Mouse (Mus musculus): ENCODE measurements at regions not wholly inside any gene's neighbourhood (a gene's known extent, or its start where the extent isn't known, plus 50 kb on each side); places are given as distances from the start of the nearest gene placed in this dataset.

DNA sequence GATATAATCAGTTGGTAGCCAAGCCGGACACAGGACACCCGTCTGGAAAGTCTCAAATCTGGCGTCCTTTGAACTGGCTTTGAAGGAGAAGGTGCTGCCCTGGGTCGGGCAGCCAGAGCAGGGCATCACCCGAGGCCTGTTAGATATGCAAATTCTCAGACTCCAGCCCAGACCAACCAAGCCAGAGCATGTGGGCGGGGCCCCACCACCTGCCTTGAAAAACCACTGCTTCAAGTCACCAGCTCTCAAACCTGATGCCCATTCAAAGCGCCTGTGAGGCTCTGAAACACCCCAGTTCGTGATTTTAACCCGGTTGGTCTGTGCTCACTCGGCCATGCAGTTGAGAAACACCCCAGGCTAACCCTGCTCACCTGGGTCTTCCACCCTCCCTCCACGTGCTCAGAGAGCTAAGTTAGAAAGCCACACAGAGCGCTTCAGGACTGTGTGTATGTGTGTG, 101.6 kb downstream of the Utp6 start:
- H3K4me2 ChIP-seq (ENCODE audit: low read length) = no peak overlapping the region
- H3K27me3 ChIP-seq (ENCODE audit: control insufficient read depth, insufficient read depth, low read length) = no peaks in the 10 kb centered on the region
- no peaks in the 10 kb centered on the region for H3K9me3 ChIP-seq (ENCODE audit: control insufficient read depth, low read length)
- no peaks in the 10 kb centered on the region for H3K36me3 ChIP-seq (ENCODE audit: control insufficient read depth, insufficient read depth, low read length)
- H3K27ac ChIP-seq (replicated peaks; ENCODE audit: low read depth, low read length) = no peak overlapping the region
- no peak overlapping the region for H3K4me3 ChIP-seq (replicated peaks; ENCODE audit: low read depth, low read length)
- no peak for DNase-seq
- no peak for ATAC-seq (ENCODE audit: low FRiP score, low TSS enrichment)
- WGBS = 19% methylated on average over 12 of the region's 12 CpGs
- no peaks in the 10 kb centered on the region for H3K4me1 ChIP-seq (ENCODE audit: control insufficient read depth, insufficient read depth, low read length)
- no peak overlapping the region for H3K9ac ChIP-seq (replicated peaks; ENCODE audit: low read length)

DNA sequence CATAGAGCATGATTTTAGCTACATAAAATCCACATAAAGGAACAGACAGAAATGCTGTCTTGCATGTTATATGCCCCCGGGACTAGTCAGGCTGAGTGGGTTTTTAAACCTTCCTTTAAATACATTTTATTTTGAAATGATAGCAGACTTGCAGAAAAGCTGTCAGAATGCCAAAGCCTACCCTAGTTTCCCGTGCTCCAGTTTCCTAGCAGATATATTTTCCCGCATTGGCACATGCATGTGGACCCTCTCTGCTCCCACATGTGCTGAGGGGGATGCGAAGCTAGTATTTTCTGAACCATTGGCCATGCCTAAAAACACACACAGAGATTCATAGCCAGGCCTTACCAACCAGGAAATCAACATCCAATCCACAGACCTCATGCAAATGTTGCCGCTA, 105.8 kb downstream of the Utp6 start:
- H3K27ac ChIP-seq (replicated peaks; ENCODE audit: low read depth, low read length) = no peak overlapping the region
- no peak overlapping the region for H3K9ac ChIP-seq (replicated peaks; ENCODE audit: low read length)
- no peaks in the 10 kb centered on the region for H3K36me3 ChIP-seq (ENCODE audit: control insufficient read depth, insufficient read depth, low read length)
- 86% methylated on average over 5 of the region's 5 CpGs for WGBS
- ATAC-seq (ENCODE audit: low FRiP score, low TSS enrichment) (no peak), DNase-seq (no peak)
- no peaks in the 10 kb centered on the region for H3K9me3 ChIP-seq (ENCODE audit: control insufficient read depth, low read length)
- no peak overlapping the region for H3K4me2 ChIP-seq (ENCODE audit: low read length)
- H3K4me3 ChIP-seq (replicated peaks; ENCODE audit: low read depth, low read length) = no peak overlapping the region
- no peaks in the 10 kb centered on the region for H3K4me1 ChIP-seq (ENCODE audit: control insufficient read depth, insufficient read depth, low read length)
- no peaks in the 10 kb centered on the region for H3K27me3 ChIP-seq (ENCODE audit: control insufficient read depth, insufficient read depth, low read length)

DNA sequence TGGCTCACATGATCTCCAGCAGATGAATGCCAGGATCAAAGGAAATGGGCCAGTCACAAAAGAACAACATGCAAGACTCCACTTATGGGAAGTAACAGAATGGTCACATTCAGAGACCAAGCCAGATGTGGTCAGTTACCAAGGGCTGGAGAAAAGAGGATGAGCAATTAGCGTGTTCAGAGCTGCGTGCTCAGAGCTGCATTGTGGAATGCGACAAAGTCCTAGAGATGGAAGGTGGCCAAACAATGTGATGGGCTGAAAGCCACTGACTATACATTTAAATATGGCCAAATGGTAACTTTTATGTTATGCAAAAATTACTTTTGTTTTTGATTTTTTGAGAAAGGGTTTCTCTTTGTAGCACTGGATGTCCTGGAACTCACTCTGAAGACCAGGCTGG, 112.6 kb downstream of the Utp6 start:
- Histone ChIP-seq H3K36me3 (ENCODE audit: control insufficient read depth, insufficient read depth, low read length) (no peaks in the 10 kb centered on the region), H3K4me2 (ENCODE audit: low read length) (no peak overlapping the region), H3K4me1 (ENCODE audit: control insufficient read depth, insufficient read depth, low read length) (no peaks in the 10 kb centered on the region), H3K27me3 (ENCODE audit: control insufficient read depth, insufficient read depth, low read length) (no peaks in the 10 kb centered on the region), H3K9ac (replicated peaks; ENCODE audit: low read length) (no peak overlapping the region), H3K27ac (replicated peaks; ENCODE audit: low read depth, low read length) (no peak overlapping the region), H3K4me3 (replicated peaks; ENCODE audit: low read depth, low read length) (no peak overlapping the region), H3K9me3 (ENCODE audit: control insufficient read depth, low read length) (no peaks in the 10 kb centered on the region)
- ATAC-seq (ENCODE audit: low FRiP score, low TSS enrichment) (no peak), DNase-seq (no peak)
- WGBS = 89% methylated on average over 3 of the region's 3 CpGs

DNA sequence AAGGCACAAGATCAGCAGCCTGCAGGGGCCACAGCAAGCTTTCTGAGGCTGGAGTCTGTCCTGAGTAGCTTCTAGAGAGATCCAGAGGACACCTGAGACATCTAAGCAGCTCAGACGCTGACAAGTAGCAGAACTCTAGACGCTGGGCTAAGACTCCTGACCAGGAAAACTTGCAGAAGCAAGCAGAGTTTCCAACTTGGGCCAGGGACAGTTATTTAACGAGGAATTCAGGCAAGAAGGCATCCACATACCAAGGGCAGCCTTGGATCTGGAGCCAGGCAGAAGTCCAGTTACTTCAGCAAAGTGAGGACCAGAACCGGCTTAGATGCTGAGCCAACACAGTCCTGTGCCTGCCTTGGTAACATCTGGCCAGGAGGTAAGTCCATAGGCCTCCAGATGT, 117.8 kb downstream of the Utp6 start:
- Histone ChIP-seq H3K9me3 (ENCODE audit: control insufficient read depth, low read length) (no peaks in the 10 kb centered on the region), H3K4me2 (ENCODE audit: low read length) (no peak overlapping the region), H3K27ac (replicated peaks; ENCODE audit: low read depth, low read length) (no peak overlapping the region), H3K9ac (replicated peaks; ENCODE audit: low read length) (no peak overlapping the region), H3K4me3 (replicated peaks; ENCODE audit: low read depth, low read length) (no peak overlapping the region), H3K4me1 (ENCODE audit: control insufficient read depth, insufficient read depth, low read length) (no peaks in the 10 kb centered on the region), H3K36me3 (ENCODE audit: control insufficient read depth, insufficient read depth, low read length) (no peaks in the 10 kb centered on the region), H3K27me3 (ENCODE audit: control insufficient read depth, insufficient read depth, low read length) (no peaks in the 10 kb centered on the region)
- no peak for DNase-seq
- WGBS = 90% methylated on average over 4 of the region's 4 CpGs
- ATAC-seq (ENCODE audit: low FRiP score, low TSS enrichment) = no peak

DNA sequence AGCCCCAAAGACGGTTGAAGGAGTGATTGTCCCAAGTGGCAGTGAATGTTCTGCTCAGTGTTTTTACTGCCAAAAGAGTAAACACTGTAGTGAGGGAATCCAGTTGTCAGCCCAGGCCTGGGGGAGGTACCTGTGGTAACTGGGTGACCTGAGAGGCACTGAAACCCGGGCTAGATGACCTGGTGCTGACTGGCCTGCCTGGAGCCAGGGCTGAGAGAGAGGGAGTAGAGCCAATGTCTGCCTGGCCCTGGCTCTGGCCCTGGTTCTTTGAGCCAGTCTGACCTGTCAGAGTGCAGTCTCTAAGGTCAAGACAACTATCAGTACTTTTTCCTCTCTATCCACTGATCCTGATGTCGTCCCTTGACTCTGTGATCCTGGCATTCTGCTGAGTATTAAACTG, 119.2 kb downstream of the Utp6 start:
- DNase-seq = no peak
- Histone ChIP-seq H3K4me2 (ENCODE audit: low read length) (no peak overlapping the region), H3K27me3 (ENCODE audit: control insufficient read depth, insufficient read depth, low read length) (no peaks in the 10 kb centered on the region), H3K9ac (replicated peaks; ENCODE audit: low read length) (no peak overlapping the region), H3K27ac (replicated peaks; ENCODE audit: low read depth, low read length) (no peak overlapping the region), H3K36me3 (ENCODE audit: control insufficient read depth, insufficient read depth, low read length) (no peaks in the 10 kb centered on the region), H3K4me1 (ENCODE audit: control insufficient read depth, insufficient read depth, low read length) (no peaks in the 10 kb centered on the region), H3K9me3 (ENCODE audit: control insufficient read depth, low read length) (no peaks in the 10 kb centered on the region), H3K4me3 (replicated peaks; ENCODE audit: low read depth, low read length) (no peak overlapping the region)
- ATAC-seq (ENCODE audit: low FRiP score, low TSS enrichment) = no peak
- WGBS = 67% methylated on average over 3 of the region's 3 CpGs

DNA sequence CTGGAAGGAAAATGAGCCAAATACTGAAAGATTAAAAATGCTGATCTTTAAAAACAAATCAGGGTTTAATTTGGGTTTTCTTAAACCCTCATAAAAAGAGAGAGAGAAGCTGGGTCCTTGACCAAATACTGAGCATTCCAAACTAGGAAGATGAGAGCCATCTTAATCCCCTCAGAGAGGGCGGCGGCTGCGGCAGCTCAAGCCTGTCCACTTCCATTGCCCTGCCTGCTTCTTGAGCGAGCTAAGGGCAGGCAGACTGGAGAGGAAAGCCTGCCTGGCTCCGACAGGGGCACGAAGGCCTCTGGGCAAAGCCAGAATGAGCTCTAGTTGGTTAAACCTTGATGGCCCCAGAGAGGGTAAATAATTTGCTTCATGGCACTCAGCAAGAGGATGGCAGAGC, 122.2 kb downstream of the Utp6 start:
- Histone ChIP-seq H3K4me3 (replicated peaks; ENCODE audit: low read depth, low read length) (no peak overlapping the region), H3K36me3 (ENCODE audit: control insufficient read depth, insufficient read depth, low read length) (no peaks in the 10 kb centered on the region), H3K27me3 (ENCODE audit: control insufficient read depth, insufficient read depth, low read length) (no peaks in the 10 kb centered on the region), H3K4me1 (ENCODE audit: control insufficient read depth, insufficient read depth, low read length) (no peaks in the 10 kb centered on the region), H3K27ac (replicated peaks; ENCODE audit: low read depth, low read length) (no peak overlapping the region), H3K4me2 (ENCODE audit: low read length) (no peak overlapping the region), H3K9ac (replicated peaks; ENCODE audit: low read length) (no peak overlapping the region), H3K9me3 (ENCODE audit: control insufficient read depth, low read length) (no peaks in the 10 kb centered on the region)
- DNase-seq (no peak), ATAC-seq (ENCODE audit: low FRiP score, low TSS enrichment) (no peak)
- 57% methylated on average over 6 of the region's 6 CpGs for WGBS

DNA sequence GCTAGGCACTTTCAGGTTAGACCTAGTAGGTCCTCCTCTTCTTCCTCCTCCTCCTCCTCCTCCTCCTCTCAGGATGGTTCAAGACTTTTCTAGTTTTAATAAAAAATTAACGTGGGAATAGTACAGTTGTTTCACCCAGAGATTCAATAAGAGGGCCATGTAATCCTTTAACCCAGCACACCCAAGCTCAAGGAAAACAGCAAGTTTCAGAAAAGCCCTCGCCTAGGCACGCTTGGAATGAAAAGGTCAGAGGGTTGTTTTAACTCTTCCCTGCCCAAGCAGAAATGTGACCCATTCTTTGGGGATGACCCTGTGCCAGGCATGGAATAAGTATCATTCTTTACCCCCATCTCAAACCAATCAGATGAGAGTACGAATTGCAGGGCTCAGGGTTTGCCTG, 124.1 kb downstream of the Utp6 start:
- H3K4me3 ChIP-seq (replicated peaks; ENCODE audit: low read depth, low read length) = no peak overlapping the region
- WGBS = 45% methylated on average over 4 of the region's 4 CpGs

DNA sequence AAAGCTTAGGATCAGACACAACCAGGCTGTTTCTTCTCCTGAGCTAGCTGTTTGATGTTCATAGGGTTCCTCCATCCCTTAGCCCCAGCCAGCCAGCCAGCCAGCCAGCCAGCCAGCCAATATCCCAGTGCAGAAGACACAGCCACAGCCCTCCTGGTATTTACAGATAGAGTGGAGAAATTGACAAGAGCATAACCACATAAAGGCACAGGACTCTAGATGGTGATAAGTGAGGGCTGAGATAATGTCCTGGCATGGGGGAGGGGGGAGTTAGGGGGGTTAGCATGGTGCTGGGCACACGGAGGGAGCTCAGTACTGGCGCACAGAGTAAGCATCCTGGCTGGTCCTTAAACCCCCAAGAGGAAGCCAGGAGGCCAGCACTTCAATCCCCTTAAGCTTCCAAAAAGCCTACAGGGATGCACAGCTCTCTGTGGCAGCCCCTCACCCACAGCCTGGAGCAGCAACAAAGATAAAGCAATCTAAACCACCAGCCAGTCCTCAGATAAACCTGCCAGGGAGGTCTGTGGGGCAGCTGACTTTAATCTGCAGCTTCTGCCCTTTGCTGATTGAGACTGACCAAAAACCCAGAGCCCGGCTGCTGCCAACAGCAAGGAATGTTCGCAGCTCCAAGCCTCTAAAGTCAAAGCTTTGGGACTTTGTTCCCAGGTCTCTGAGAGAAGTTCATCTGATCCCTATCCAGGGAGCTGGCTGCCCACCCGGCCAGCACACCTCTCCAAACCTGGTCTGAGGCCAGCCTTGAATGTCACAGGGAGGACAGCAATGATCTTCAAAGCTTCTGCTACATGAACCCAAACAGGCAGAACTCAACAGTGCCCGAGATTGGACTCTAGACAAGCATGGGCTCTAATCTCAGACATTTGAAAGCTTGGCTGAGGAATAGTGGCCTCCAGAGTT, 124.9 kb downstream of the Utp6 start:
- H3K36me3 ChIP-seq (ENCODE audit: control insufficient read depth, insufficient read depth, low read length) = no peaks in the 10 kb centered on the region

More for the DNA sequence above, 124.1 kb downstream of the Utp6 start:
- no peak for ATAC-seq (ENCODE audit: low FRiP score, low TSS enrichment)
- H3K4me1 ChIP-seq (ENCODE audit: control insufficient read depth, insufficient read depth, low read length) = no peaks in the 10 kb centered on the region
- DNase-seq = no peak
- no peak overlapping the region for H3K4me2 ChIP-seq (ENCODE audit: low read length)
- H3K36me3 ChIP-seq (ENCODE audit: control insufficient read depth, insufficient read depth, low read length) = no peaks in the 10 kb centered on the region
- no peaks in the 10 kb centered on the region for H3K9me3 ChIP-seq (ENCODE audit: control insufficient read depth, low read length)
- H3K27ac ChIP-seq (replicated peaks; ENCODE audit: low read depth, low read length) = no peak overlapping the region
- H3K27me3 ChIP-seq (ENCODE audit: control insufficient read depth, insufficient read depth, low read length) = no peaks in the 10 kb centered on the region
- no peak overlapping the region for H3K9ac ChIP-seq (replicated peaks; ENCODE audit: low read length)

DNA sequence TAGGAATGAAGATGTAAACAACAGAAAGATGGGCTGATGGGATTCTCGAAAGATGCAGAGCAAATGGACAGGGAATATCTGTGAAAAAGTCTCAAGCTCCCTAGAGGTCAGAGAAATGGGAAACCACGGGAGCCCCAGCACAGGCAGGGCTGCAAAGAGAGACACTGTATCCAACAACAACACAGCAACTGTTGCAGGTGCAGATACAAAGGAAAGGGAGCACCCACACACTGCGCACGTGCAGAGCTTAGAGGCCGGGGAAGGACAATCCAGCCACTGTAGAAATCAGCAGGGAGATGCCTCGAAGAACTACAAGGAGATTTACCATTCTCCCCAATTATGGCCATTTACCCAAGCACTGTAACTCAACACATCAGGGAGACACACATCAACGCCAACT, 126.3 kb downstream of the Utp6 start:
- no peaks in the 10 kb centered on the region for H3K9me3 ChIP-seq (ENCODE audit: control insufficient read depth, low read length)
- no peak overlapping the region for H3K4me3 ChIP-seq (replicated peaks; ENCODE audit: low read depth, low read length)
- DNase-seq (no peak), ATAC-seq (ENCODE audit: low FRiP score, low TSS enrichment) (no peak)
- no peak overlapping the region for H3K4me2 ChIP-seq (ENCODE audit: low read length)
- no peaks in the 10 kb centered on the region for H3K36me3 ChIP-seq (ENCODE audit: control insufficient read depth, insufficient read depth, low read length)
- no peak overlapping the region for H3K9ac ChIP-seq (replicated peaks; ENCODE audit: low read length)
- H3K27ac ChIP-seq (replicated peaks; ENCODE audit: low read depth, low read length) = no peak overlapping the region
- WGBS = 90% methylated on average over 7 of the region's 7 CpGs
- no peaks in the 10 kb centered on the region for H3K27me3 ChIP-seq (ENCODE audit: control insufficient read depth, insufficient read depth, low read length)
- H3K4me1 ChIP-seq (ENCODE audit: control insufficient read depth, insufficient read depth, low read length) = no peaks in the 10 kb centered on the region

More for the DNA sequence above, 124.9 kb downstream of the Utp6 start:
- WGBS = 50% methylated on average over 6 of the region's 6 CpGs
- Histone ChIP-seq H3K4me1 (ENCODE audit: control insufficient read depth, insufficient read depth, low read length) (no peaks in the 10 kb centered on the region), H3K4me3 (replicated peaks; ENCODE audit: low read depth, low read length) (no peak overlapping the region), H3K27me3 (ENCODE audit: control insufficient read depth, insufficient read depth, low read length) (no peaks in the 10 kb centered on the region), H3K4me2 (ENCODE audit: low read length) (no peak overlapping the region), H3K9me3 (ENCODE audit: control insufficient read depth, low read length) (no peaks in the 10 kb centered on the region), H3K9ac (replicated peaks; ENCODE audit: low read length) (no peak overlapping the region), H3K27ac (replicated peaks; ENCODE audit: low read depth, low read length) (no peak overlapping the region)
- no peak for DNase-seq
- ATAC-seq (ENCODE audit: low FRiP score, low TSS enrichment) = no peak
